Mouse (Mus musculus): ENCODE measurements at regions not wholly inside any gene's neighbourhood (a gene's known extent, or its start where the extent isn't known, plus 50 kb on each side); places are given as distances from the start of the nearest gene placed in this dataset.

- no peak overlapping the region for H3K9ac ChIP-seq (replicated peaks; ENCODE audit: low read depth, low read length)
- H3K9me3 ChIP-seq (ENCODE audit: control insufficient read depth, low read length), result no peaks in the 10 kb centered on the region
- H3K27ac ChIP-seq (ENCODE audit: low read depth, low read length), result no peak overlapping the region
- no peaks in the 10 kb centered on the region for H3K27me3 ChIP-seq (ENCODE audit: control insufficient read depth, insufficient read depth, low read length)
- no peak overlapping the region for H3K4me3 ChIP-seq (ENCODE audit: low read depth, low read length)
- no peak for ATAC-seq (ENCODE audit: low read depth)
- no peak overlapping the region for H3K4me2 ChIP-seq (ENCODE audit: low read depth, low read length)
- no peaks in the 10 kb centered on the region for H3K4me1 ChIP-seq (ENCODE audit: control insufficient read depth, insufficient read depth, low read length)
- no peaks in the 10 kb centered on the region for H3K36me3 ChIP-seq (ENCODE audit: control insufficient read depth, insufficient read depth, low read length)
- WGBS, result 86% methylated on average over 5 of the region's 5 CpGs
Measured at GRCm38 (mm10) chr2:24544190-24544589, 68.8 kb upstream of the Pax8 start.

GRCm38 (mm10) chr2:24538890-24539573 lies 63.6 kb upstream of the Pax8 start:
- H3K4me3 ChIP-seq (ENCODE audit: low read depth, low read length), result no peak overlapping the region
- H3K27ac ChIP-seq (ENCODE audit: low read depth, low read length), result peak overlapping the region; percentile 72; the same call in 1 of the 2 replicates
- peaks cover 6% of the 10 kb centered on the region; the same call in 1 of the 2 replicates for H3K4me1 ChIP-seq (ENCODE audit: control insufficient read depth, insufficient read depth, low read length)
- peak; percentile 94 for ATAC-seq (ENCODE audit: low read depth)
- H3K9ac ChIP-seq (replicated peaks; ENCODE audit: low read depth, low read length), result no peak overlapping the region
- H3K9me3 ChIP-seq (ENCODE audit: control insufficient read depth, low read length), result no peaks in the 10 kb centered on the region
- H3K36me3 ChIP-seq (ENCODE audit: control insufficient read depth, insufficient read depth, low read length), result no peaks in the 10 kb centered on the region
- 35% methylated on average over 7 of the region's 7 CpGs for WGBS
- no peaks in the 10 kb centered on the region for H3K27me3 ChIP-seq (ENCODE audit: control insufficient read depth, insufficient read depth, low read length)
- no peak overlapping the region for H3K4me2 ChIP-seq (ENCODE audit: low read depth, low read length)

GRCm38 (mm10) chr2:24537324-24537723 lies 61.9 kb upstream of the Pax8 start:
- no peaks in the 10 kb centered on the region for H3K9me3 ChIP-seq (ENCODE audit: control insufficient read depth, low read length)
- no peak overlapping the region for H3K4me2 ChIP-seq (ENCODE audit: low read depth, low read length)
- no peaks in the 10 kb centered on the region for H3K27me3 ChIP-seq (ENCODE audit: control insufficient read depth, insufficient read depth, low read length)
- no peak overlapping the region for H3K9ac ChIP-seq (replicated peaks; ENCODE audit: low read depth, low read length)
- no peaks in the 10 kb centered on the region for H3K36me3 ChIP-seq (ENCODE audit: control insufficient read depth, insufficient read depth, low read length)
- no peak for ATAC-seq (ENCODE audit: low read depth)
- H3K4me3 ChIP-seq (ENCODE audit: low read depth, low read length), result no peak overlapping the region
- H3K27ac ChIP-seq (ENCODE audit: low read depth, low read length), result no peak overlapping the region
- peaks cover 6% of the 10 kb centered on the region; the same call in 1 of the 2 replicates for H3K4me1 ChIP-seq (ENCODE audit: control insufficient read depth, insufficient read depth, low read length)
